Mouse (Mus musculus) kidney, postnatal 0 days (tissue): ENCODE results near the gene Klhdc3. TPM values are rescaled to one million over a fixed set of nuclear protein-coding genes. Genes with fewer than 3 reads are reported as not detected.

Experiments used
- ATAC-seq: fragments of 200-750 bp; cut with Nextera tagmentation; replicated peaks from 2 replicates; pipeline ENCODE4 v1.8.0; 2017; ENCODE audit warnings: low read depth, moderate number of reproducible peaks, moderate TSS enrichment, moderate library complexity; ENCODE audit not compliant: low FRiP score
- DNase-seq: peaks from one replicate; pipeline ENCODE4 v3.0.0-alpha.2; 2016; ENCODE audit warnings: low spot score
- H3K27ac ChIP-seq: fragments of 300-500 bp; sonication (generic); 2 replicates; pipeline ENCODE4 v1.5.1; 2014; ENCODE audit warnings: mild to moderate bottlenecking
- H3K27me3 ChIP-seq: fragments of 300-500 bp; sonication (generic); 2 replicates; pipeline ENCODE4 v1.6.1; 2014; ENCODE audit warnings: low read length, mixed read lengths; ENCODE audit not compliant: insufficient read depth
- H3K36me3 ChIP-seq: fragments of 300-500 bp; sonication (generic); 2 replicates; pipeline ENCODE4 v1.6.1; 2014; ENCODE audit warnings: low read length, mixed read lengths; ENCODE audit not compliant: insufficient read depth
- H3K4me1 ChIP-seq: fragments of 300-500 bp; sonication (generic); replicated peaks from 2 replicates; pipeline ENCODE4 v1.6.1; 2014; ENCODE audit warnings: antibody characterized with exemption, low read length, mixed read lengths; ENCODE audit not compliant: insufficient read depth
- H3K4me2 ChIP-seq: fragments of 300-500 bp; sonication (generic); 2 replicates; pipeline ENCODE4 v1.6.1; 2014; ENCODE audit warnings: mild to moderate bottlenecking, low read length, moderate library complexity, mixed read lengths
- H3K4me3 ChIP-seq: fragments of 300-500 bp; sonication (generic); replicated peaks from 2 replicates; pipeline ENCODE4 v1.5.1; 2014; ENCODE audit warnings: low read depth, low read length
- H3K9ac ChIP-seq: fragments of 300-500 bp; sonication (generic); 2 replicates; pipeline ENCODE4 v1.6.1; 2014; ENCODE audit warnings: low read depth, low read length
- H3K9me3 ChIP-seq: fragments of 300-500 bp; sonication (generic); replicated peaks from 2 replicates; pipeline ENCODE4 v1.6.1; 2016; ENCODE audit warnings: low read length, inconsistent platforms, mixed read lengths
- CTCF ChIP-seq: IDR thresholded peaks from 2 replicates; pipeline ENCODE4 v1.5.1; 2016; ENCODE audit warnings: antibody characterized with exemption, low read depth, mild to moderate bottlenecking, moderate library complexity
- WGBS: fragments of 180-500 bp; shearing (Covaris S2); extraction: QIAGEN DNeasy Blood & Tissue Kit; methylation state at CpG from one replicate; pipeline ENCODE4 v1.1.7; 2014; 5-methylcytosine and 5-hydroxymethylcytosine counted together
- polyA plus RNA-seq: library from polyadenylated mRNA; unstranded; fragments of >200 nt; fragmentation: Nextera tagmentation; extraction: Ambion mirVana; gene quantifications from 2 replicates; pipeline ENCODE4 v1.2.1, GENCODE M21; 2015

The Klhdc3 gene
- polyA plus RNA-seq, 1 experiment from 2014 or later: 104 TPM

GRCm38 (mm10) chr17:46651755-46652547 lies 28.8 kb downstream of the Klhdc3 start:
- no peak for DNase-seq
- H3K36me3 ChIP-seq: peaks cover 40% of the 10 kb centered on the region
- no peak for ATAC-seq

GRCm38 (mm10) chr17:46651292-46651691 lies 29.4 kb downstream of the Klhdc3 start:
- ATAC-seq (no peak), DNase-seq (no peak)
- TF ChIP-seq CTCF: no peak
- peaks cover 22% of the 10 kb centered on the region; the same call in 1 of the 2 replicates for H3K4me1 ChIP-seq
- H3K36me3 ChIP-seq: peaks cover 34% of the 10 kb centered on the region
- H3K27me3 ChIP-seq: no peaks in the 10 kb centered on the region
- peak overlapping the region; percentile 97 for H3K27ac ChIP-seq
- peak overlapping the region; percentile 69 for H3K4me3 ChIP-seq
- H3K9me3 ChIP-seq: no peaks in the 10 kb centered on the region
- 61% methylated on average over 17 of the region's 17 CpGs for WGBS
- peak overlapping the region; percentile 85 for H3K4me2 ChIP-seq
- peak overlapping the region; percentile 82 for H3K9ac ChIP-seq

More at GRCm38 (mm10) chr17:46651755-46652547, 28.8 kb downstream of the Klhdc3 start:
- no peaks in the 10 kb centered on the region for H3K27me3 ChIP-seq
- peak overlapping the region; percentile 97; the same call in 1 of the 2 replicates for H3K27ac ChIP-seq
- H3K4me2 ChIP-seq: peak overlapping the region; percentile 85
- TF ChIP-seq CTCF: no peak
- peak overlapping the region; percentile 69 for H3K4me3 ChIP-seq
- WGBS: 48% methylated on average over 20 of the region's 20 CpGs
- H3K4me1 ChIP-seq: peaks cover 23% of the 10 kb centered on the region; the same call in 1 of the 2 replicates
- no peaks in the 10 kb centered on the region for H3K9me3 ChIP-seq
- peak overlapping the region; percentile 82; the same call in 1 of the 2 replicates for H3K9ac ChIP-seq

- TF ChIP-seq CTCF: 0 out of 2 replicates have a peak, but pooled peaks have one; percentile 10
- DNase-seq (peak; percentile 99), ATAC-seq (peak; percentile 89)
- no peaks in the 10 kb centered on the region for H3K9me3 ChIP-seq
- peaks cover 25% of the 10 kb centered on the region for H3K36me3 ChIP-seq
- peak within 1 kb of the TSS; percentile 82 for H3K9ac ChIP-seq
- peak within 1 kb of the TSS; percentile 97 for H3K27ac ChIP-seq
- H3K4me2 ChIP-seq: peak within 1 kb of the TSS; percentile 85
- whole genome bisulfite sequencing: under 1% methylated on average over 51 of the region's 58 CpGs
- no peaks in the 10 kb centered on the region for H3K27me3 ChIP-seq
- peak within 1 kb of the TSS; percentile 69 for H3K4me3 ChIP-seq
- peaks cover 20% of the 10 kb centered on the region; the same call in 1 of the 2 replicates for H3K4me1 ChIP-seq
These were observed 30.3 kb downstream of the Klhdc3 start, which contains the start of gene Cul7 for GRCm38 (mm10) chr17:46650232-46651031. Gene Cul7, plus strand, starts transcription at chr17:46650337.

GRCm38 (mm10) chr17:46649811-46650210 lies 30.9 kb downstream of the Klhdc3 start:
- 21% methylated on average over 15 of the region's 15 CpGs for WGBS
- DNase-seq (no peak), ATAC-seq (no peak)
- no peaks in the 10 kb centered on the region for H3K27me3 ChIP-seq
- H3K4me2 ChIP-seq: peak overlapping the region; percentile 85
- H3K9ac ChIP-seq: peak overlapping the region; percentile 82; the same call in 1 of the 2 replicates
- H3K9me3 ChIP-seq: no peaks in the 10 kb centered on the region
- no peak for TF ChIP-seq CTCF
- peak overlapping the region; percentile 69 for H3K4me3 ChIP-seq
- H3K4me1 ChIP-seq: peaks cover 20% of the 10 kb centered on the region; the same call in 1 of the 2 replicates
- H3K36me3 ChIP-seq: peaks cover 22% of the 10 kb centered on the region
- H3K27ac ChIP-seq: peak overlapping the region; percentile 97

- H3K4me3 ChIP-seq: no peak overlapping the region
- no peak overlapping the region for H3K9ac ChIP-seq
- peaks cover 27% of the 10 kb centered on the region; the same call in 1 of the 2 replicates for H3K4me1 ChIP-seq
- WGBS: 85% methylated on average over 9 of the region's 9 CpGs
- no peak overlapping the region for H3K4me2 ChIP-seq
- H3K36me3 ChIP-seq: peaks cover 16% of the 10 kb centered on the region
- ATAC-seq (no peak), DNase-seq (no peak)
- H3K27ac ChIP-seq: no peak overlapping the region
- no peaks in the 10 kb centered on the region for H3K9me3 ChIP-seq
- H3K27me3 ChIP-seq: no peaks in the 10 kb centered on the region
- TF ChIP-seq CTCF: no peak
These were observed 32.3 kb downstream of the Klhdc3 start for GRCm38 (mm10) chr17:46648436-46648835.

- no peak for ATAC-seq
- Histone ChIP-seq H3K4me3 (no peak overlapping the region), H3K9me3 (no peaks in the 10 kb centered on the region), H3K27me3 (no peaks in the 10 kb centered on the region), H3K4me1 (peaks cover 25% of the 10 kb centered on the region; the same call in 1 of the 2 replicates), H3K4me2 (peak overlapping the region; percentile 71; the same call in 1 of the 2 replicates), H3K27ac (no peak overlapping the region), H3K36me3 (peaks cover 11% of the 10 kb centered on the region), H3K9ac (no peak overlapping the region)
- WGBS: 90% methylated on average over 7 of the region's 7 CpGs
- DNase-seq: no peak
- TF ChIP-seq CTCF: no peak
These were observed 33.4 kb downstream of the Klhdc3 start for GRCm38 (mm10) chr17:46647279-46647678.
